Mouse (Mus musculus) hindbrain, embryonic 16.5 days (tissue): ENCODE data around the gene Macrod2. TPM values are rescaled to one million over a fixed set of nuclear protein-coding genes. Genes with fewer than 3 reads are reported as not detected.
A peak's percentile ranks its signal among the peaks of the same experiment; 100 is the strongest.

Experiments
- ATAC-seq: fragments of 200-750 bp; cut with Nextera tagmentation; 2 replicates; pipeline ENCODE4 v1.8.0; 2017; ENCODE audit warnings: moderate TSS enrichment, moderate library complexity
- H3K27ac ChIP-seq: fragments of 300-500 bp; sonication (generic); 2 replicates; pipeline ENCODE4 v1.5.1; 2014; ENCODE audit warnings: low read depth, mild to moderate bottlenecking, control low read depth, low read length, moderate library complexity
- H3K27me3 ChIP-seq: fragments of 300-500 bp; sonication (generic); replicated peaks from 2 replicates; pipeline ENCODE4 v1.6.1; 2014; ENCODE audit warnings: low read length; ENCODE audit not compliant: control insufficient read depth, insufficient read depth
- H3K36me3 ChIP-seq: fragments of 300-500 bp; sonication (generic); 2 replicates; pipeline ENCODE4 v1.6.1; 2014; ENCODE audit warnings: mild to moderate bottlenecking, low read length, moderate library complexity, mixed read lengths; ENCODE audit not compliant: control insufficient read depth, insufficient read depth
- H3K4me1 ChIP-seq: fragments of 300-500 bp; sonication (generic); 2 replicates; pipeline ENCODE4 v1.6.1; 2014; ENCODE audit warnings: low read depth, low read length; ENCODE audit not compliant: control insufficient read depth, insufficient read depth
- H3K4me2 ChIP-seq: fragments of 300-500 bp; sonication (generic); 2 replicates; pipeline ENCODE4 v1.6.1; 2014; ENCODE audit warnings: mild to moderate bottlenecking, low read length, control low read depth, moderate library complexity
- H3K4me3 ChIP-seq: fragments of 300-500 bp; sonication (generic); 2 replicates; pipeline ENCODE4 v1.5.1; 2014; ENCODE audit warnings: mild to moderate bottlenecking, low read length, control low read depth, moderate library complexity
- H3K9ac ChIP-seq: fragments of 300-500 bp; sonication (generic); 2 replicates; pipeline ENCODE4 v1.6.1; 2014; ENCODE audit warnings: low read depth, mild to moderate bottlenecking, control low read depth, low read length, moderate library complexity
- H3K9me3 ChIP-seq: fragments of 300-500 bp; sonication (generic); 2 replicates; pipeline ENCODE4 v1.6.1; 2014; ENCODE audit warnings: mild to moderate bottlenecking, low read length, moderate library complexity; ENCODE audit not compliant: control insufficient read depth
- WGBS: fragments of 180-500 bp; shearing (Covaris S2); extraction: QIAGEN DNeasy Blood & Tissue Kit; methylation state at CpG from one replicate; pipeline ENCODE4 v1.1.7; 2014; 5-methylcytosine and 5-hydroxymethylcytosine counted together
- polyA plus RNA-seq: library from polyadenylated mRNA; unstranded; fragments of >200 nt; fragmentation: Nextera tagmentation; extraction: Ambion mirVana; gene quantifications from 2 replicates; pipeline ENCODE4 v1.2.1, GENCODE M21; 2015

Gene Macrod2
- polyA plus RNA-seq, 1 experiment from 2014 or later = 85.4 TPM

DNA sequence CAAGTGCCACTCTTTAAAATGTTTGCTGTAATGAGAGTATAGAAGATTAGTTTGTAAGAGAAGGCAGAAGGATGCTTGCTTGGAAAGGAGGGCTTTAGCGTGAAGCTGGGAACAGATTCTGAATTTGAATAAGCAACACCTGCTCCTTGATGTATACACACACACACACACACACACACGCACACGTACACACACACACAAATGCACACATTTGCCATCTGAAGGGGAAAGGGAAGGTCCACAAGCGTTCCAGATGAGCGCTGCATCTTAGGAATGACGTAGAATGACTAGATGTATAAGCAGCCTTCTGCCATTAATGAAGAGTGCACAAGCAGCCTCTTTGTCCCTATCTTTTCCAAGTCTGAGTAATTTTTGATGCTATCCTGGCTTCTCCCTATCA is 1660.5 kb downstream of the Macrod2 start:
- Histone ChIP-seq H3K27me3 (no peaks in the 10 kb centered on the region), H3K4me3 (no peak overlapping the region), H3K36me3 (no peaks in the 10 kb centered on the region), H3K9me3 (no peaks in the 10 kb centered on the region), H3K4me1 (no peaks in the 10 kb centered on the region; the same call in 1 of the 2 replicates), H3K4me2 (no peak overlapping the region), H3K9ac (no peak overlapping the region), H3K27ac (no peak overlapping the region)
- 88% methylated on average over 6 of the region's 6 CpGs for WGBS
- no peak for ATAC-seq

DNA sequence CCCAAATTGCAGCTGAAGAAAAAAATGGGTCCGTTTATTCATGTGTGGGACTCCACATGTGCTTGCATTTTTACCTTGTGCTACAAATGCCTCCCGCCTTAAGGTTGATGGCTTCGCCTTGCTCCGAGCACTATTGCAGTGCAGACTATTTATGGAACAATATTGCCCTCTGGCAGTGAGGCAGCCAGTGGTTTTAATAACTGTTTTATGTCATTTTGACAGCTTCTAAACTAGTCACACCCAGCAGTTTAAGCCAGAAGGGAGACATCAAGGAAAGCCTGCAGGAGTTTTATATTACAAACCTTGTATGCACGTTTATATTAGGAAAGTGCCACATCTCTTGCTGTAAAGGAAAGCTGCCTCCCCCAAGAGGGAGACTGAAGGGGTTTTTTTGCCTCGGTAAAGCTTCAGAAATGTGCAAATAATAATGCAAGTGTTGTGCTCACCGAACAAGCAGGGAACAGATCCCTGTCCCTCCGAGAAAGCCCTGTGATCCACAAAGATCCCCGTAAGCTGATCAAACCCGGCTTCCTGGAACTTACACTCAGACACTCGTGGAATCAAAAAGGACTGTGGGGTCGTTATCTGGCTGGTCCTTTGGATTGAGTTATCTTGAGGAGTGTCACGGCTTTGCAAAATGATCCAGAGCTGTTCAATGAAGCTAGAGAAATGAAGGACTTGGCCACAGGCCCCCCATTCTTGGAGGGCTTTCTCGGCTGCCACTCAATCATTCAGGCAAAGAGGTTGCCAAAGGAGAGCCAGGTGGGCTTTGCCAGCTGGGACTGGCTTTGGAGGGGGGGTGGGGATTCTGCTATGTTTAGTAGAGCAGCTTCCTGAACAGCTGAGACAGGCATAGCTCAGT is 1663.0 kb downstream of the Macrod2 start:
- no peaks in the 10 kb centered on the region for H3K27me3 ChIP-seq
- 26% methylated on average over 14 of the region's 14 CpGs for WGBS

DNA sequence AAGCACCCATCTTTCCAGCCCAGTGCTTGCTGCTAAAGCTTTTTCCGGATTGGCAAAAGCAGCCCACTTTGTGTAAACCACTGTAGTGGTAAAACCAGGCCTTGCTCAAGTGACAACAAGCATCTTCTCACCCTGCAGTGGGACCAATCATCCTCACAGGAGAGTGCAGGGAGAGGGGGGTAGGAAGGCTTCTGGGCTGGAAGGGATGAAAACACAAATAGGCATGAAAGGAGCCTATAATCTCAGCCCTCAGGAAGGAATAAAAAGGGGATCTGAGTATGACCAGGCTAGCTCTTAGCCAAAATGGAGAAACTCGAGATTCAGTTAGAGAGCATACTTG is 1663.6 kb downstream of the Macrod2 start:
- H3K9ac ChIP-seq = no peak overlapping the region
- H3K36me3 ChIP-seq = no peaks in the 10 kb centered on the region
- H3K27ac ChIP-seq = no peak overlapping the region; the same call in 1 of the 2 replicates
- WGBS = 65% methylated on average over 2 of the region's 2 CpGs
- no peak overlapping the region for H3K4me2 ChIP-seq
- no peak for ATAC-seq
- H3K9me3 ChIP-seq = no peaks in the 10 kb centered on the region
- no peak overlapping the region for H3K4me3 ChIP-seq
- no peaks in the 10 kb centered on the region; the same call in 1 of the 2 replicates for H3K4me1 ChIP-seq
- H3K27me3 ChIP-seq = no peaks in the 10 kb centered on the region

More for the DNA sequence above, 1663.0 kb downstream of the Macrod2 start:
- Histone ChIP-seq H3K27ac (peak overlapping the region; percentile 32), H3K4me3 (no peak overlapping the region), H3K9me3 (no peaks in the 10 kb centered on the region), H3K4me1 (no peaks in the 10 kb centered on the region; the same call in 1 of the 2 replicates), H3K36me3 (no peaks in the 10 kb centered on the region), H3K9ac (no peak overlapping the region), H3K4me2 (0 out of 2 replicates have a peak overlapping the region, but pooled peaks have one; percentile 5)
- peak; percentile 95 for ATAC-seq

DNA sequence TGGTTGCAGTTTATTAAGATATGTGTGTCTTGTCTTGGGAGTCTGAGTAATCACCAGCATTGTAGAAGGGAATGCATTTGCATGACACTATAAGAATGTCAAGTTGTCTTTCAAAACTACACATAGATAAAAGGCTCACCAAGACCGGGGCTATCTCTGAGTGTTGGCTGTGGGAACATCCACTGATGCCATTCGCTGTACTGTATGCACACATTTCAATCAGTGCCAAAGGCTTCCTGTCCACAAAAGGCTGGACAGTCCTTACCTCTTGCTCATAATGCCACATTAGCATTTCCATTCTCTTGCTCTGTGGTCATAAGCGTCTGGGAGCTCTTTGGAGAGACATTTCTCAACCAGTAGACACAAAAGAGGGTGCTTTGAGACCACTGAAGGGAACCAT is 1713.8 kb downstream of the Macrod2 start:
- ATAC-seq = peak; percentile 42; the same call in 1 of the 2 replicates
- 37% methylated on average over 3 of the region's 3 CpGs for WGBS
- H3K4me2 ChIP-seq = no peak overlapping the region
- no peak overlapping the region for H3K4me3 ChIP-seq
- H3K9me3 ChIP-seq = no peaks in the 10 kb centered on the region
- H3K9ac ChIP-seq = no peak overlapping the region
- H3K27me3 ChIP-seq = no peaks in the 10 kb centered on the region
- no peak overlapping the region for H3K27ac ChIP-seq
- H3K4me1 ChIP-seq = no peaks in the 10 kb centered on the region
- no peaks in the 10 kb centered on the region for H3K36me3 ChIP-seq

DNA sequence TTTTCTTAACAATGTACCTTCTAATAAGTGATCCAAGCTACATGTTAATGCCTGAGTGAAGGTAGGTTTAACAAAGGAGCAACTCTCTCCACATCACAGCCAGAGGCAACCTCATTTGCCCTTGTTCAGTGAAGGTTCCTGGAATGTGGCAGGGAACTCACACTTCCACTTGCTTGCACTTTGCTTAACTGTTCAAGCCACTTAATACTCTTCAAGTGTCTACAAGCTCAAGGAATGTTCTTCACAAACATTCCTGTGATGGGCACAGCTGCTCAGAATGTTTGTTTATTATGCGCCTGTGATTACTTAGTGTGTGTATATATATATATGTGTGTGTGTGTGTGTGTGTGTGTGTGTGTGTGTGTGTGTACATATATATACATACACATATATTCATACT is 1721.5 kb downstream of the Macrod2 start:
- Histone ChIP-seq H3K9me3 (no peaks in the 10 kb centered on the region), H3K4me1 (no peaks in the 10 kb centered on the region), H3K9ac (no peak overlapping the region), H3K27ac (no peak overlapping the region), H3K27me3 (no peaks in the 10 kb centered on the region), H3K4me2 (no peak overlapping the region), H3K4me3 (no peak overlapping the region), H3K36me3 (no peaks in the 10 kb centered on the region)
- no peak for ATAC-seq
- 92% methylated on average over 1 of the region's 1 CpGs for WGBS

DNA sequence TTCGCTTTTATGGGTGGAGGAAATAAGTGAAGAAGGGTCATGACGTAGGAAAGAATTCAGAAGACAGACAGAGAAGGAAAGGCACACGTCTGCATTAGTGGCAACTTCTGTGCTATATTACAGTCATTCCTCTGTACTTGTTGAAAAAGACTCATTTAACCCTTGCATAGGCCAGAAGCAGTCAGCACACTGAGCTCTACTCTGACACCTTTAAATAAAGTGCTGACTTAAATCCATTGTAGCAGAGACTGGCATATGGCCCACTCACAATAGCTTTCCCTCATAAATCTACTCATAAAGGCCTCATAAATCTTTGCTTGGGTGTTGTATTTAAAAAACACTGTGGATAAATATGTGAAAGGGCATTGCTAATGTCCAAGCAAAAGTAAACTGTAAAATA is 1733.0 kb downstream of the Macrod2 start:
- no peak overlapping the region for H3K27ac ChIP-seq

DNA sequence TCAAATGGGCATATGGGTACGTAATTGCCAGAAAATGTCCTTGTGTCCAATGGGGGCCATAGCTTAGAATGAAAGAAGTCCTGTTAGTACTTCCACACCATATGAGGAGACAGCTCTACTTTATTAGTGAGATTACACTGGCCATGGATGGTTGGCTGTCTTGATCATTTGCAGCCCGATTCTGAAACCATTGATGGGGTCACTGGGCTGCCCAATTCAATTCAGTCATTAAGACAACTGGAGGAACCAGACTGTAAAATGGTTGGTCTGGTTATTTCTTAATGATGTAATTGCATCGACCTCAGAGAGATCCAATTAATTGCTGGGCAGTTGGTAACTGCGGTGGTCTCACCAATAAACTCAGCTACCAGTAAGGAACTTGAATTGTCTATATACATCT is 1734.1 kb downstream of the Macrod2 start:
- Histone ChIP-seq H3K9me3 (no peaks in the 10 kb centered on the region), H3K27ac (no peak overlapping the region), H3K4me1 (no peaks in the 10 kb centered on the region), H3K9ac (no peak overlapping the region), H3K36me3 (no peaks in the 10 kb centered on the region), H3K4me2 (no peak overlapping the region), H3K27me3 (no peaks in the 10 kb centered on the region), H3K4me3 (no peak overlapping the region)
- WGBS = 86% methylated on average over 4 of the region's 4 CpGs
- no peak for ATAC-seq

More for the DNA sequence above, 1733.0 kb downstream of the Macrod2 start:
- no peaks in the 10 kb centered on the region for H3K36me3 ChIP-seq
- H3K4me3 ChIP-seq = no peak overlapping the region
- no peaks in the 10 kb centered on the region for H3K4me1 ChIP-seq
- H3K9ac ChIP-seq = no peak overlapping the region
- no peak for ATAC-seq
- H3K4me2 ChIP-seq = no peak overlapping the region
- no peaks in the 10 kb centered on the region for H3K9me3 ChIP-seq
- WGBS = 74% methylated on average over 3 of the region's 3 CpGs
- H3K27me3 ChIP-seq = no peaks in the 10 kb centered on the region

DNA sequence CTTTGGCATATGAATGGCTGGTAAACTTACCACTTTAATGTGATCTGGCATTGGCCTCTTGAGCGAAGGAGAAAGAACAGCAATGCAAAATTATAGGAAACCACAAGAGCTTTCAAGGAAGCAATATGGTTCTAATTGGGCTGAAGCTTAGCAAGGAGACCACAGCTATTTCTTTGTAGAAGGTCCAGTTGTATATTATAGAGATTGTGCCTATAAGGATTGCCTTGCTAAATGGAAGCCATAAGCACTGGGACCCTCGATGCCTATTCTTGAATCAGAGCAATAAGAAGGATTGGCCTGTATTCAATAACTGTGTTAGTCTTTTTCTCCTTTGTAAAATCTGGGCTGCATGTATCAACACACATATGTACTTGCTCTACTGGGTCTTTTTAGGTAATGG is 1754.2 kb downstream of the Macrod2 start:
- no peaks in the 10 kb centered on the region for H3K4me1 ChIP-seq
- no peaks in the 10 kb centered on the region for H3K9me3 ChIP-seq
- no peak overlapping the region for H3K27ac ChIP-seq
- WGBS = 82% methylated on average over 2 of the region's 2 CpGs
- H3K4me3 ChIP-seq = no peak overlapping the region
- ATAC-seq = no peak
- H3K36me3 ChIP-seq = no peaks in the 10 kb centered on the region
- no peak overlapping the region for H3K4me2 ChIP-seq
- no peak overlapping the region for H3K9ac ChIP-seq
- H3K27me3 ChIP-seq = no peaks in the 10 kb centered on the region

DNA sequence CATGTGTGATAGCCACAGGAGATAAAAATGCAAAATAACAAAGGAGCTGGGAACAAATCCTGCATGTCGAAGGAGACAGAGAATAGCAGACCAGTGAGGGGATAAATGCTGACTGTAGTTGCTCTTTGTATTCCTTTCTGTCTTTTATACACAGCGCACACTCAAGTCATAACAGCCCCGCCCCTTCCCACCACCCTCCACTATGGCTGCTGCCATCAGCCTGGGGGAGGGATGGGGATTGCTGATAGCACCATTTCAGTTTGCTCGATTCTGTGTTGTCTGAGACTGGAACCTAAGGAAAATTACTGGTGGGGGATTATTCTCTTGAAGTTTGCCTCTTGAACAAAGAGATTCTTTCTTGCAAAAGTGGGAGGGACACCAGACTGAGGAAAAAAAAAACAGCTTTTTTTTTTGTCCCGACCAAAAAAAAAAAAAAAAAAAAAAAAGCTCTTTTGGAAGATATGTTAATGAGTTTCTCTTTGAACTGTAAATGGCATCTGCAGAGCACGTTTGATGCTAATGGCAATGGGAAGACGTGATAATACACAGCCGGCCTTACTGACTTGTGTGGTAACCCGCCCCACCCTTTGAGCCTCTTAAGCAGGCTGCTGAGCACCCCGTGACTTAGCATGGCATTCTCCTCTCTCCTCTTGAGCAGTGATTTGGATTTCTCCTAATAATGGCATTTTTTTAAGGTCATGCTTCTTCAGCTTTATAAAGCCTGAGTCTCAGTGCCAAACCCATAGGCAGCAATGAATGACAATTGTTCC is 1768.6 kb downstream of the Macrod2 start:
- 15% methylated on average over 10 of the region's 10 CpGs for whole genome bisulfite sequencing
- Histone ChIP-seq H3K9ac (no peak overlapping the region), H3K27ac (no peak overlapping the region)

More for the DNA sequence above, 1768.6 kb downstream of the Macrod2 start:
- H3K4me1 ChIP-seq = peaks cover 3% of the 10 kb centered on the region
- no peak overlapping the region for H3K4me3 ChIP-seq
- H3K36me3 ChIP-seq = no peaks in the 10 kb centered on the region
- no peaks in the 10 kb centered on the region for H3K9me3 ChIP-seq
- peak overlapping the region; percentile 45 for H3K4me2 ChIP-seq
- no peaks in the 10 kb centered on the region for H3K27me3 ChIP-seq
- peak; percentile 81 for ATAC-seq
